27 mouse cellular contexts compared by ENCODE assay signal in genomic region chrX:142729482-142729881, GRCm38 (mm10).
"Had no signal": no experiment of that assay in that cellular context is flagged by ENCODE, and none has a peak within 500 bp of the region (broad histone marks: within the 10 kb centered on the region; RNA-seq: fewer than 3 reads in every experiment).

No protein-coding gene starts in this region.

- H3K27me3 ChIP-seq: heart, embryonic 13.5 days; heart, embryonic 15.5 days; limb, embryonic 15.5 days; liver, embryonic 12.5 days had no signal

- H3K9ac ChIP-seq: heart, embryonic 13.5 days; heart, embryonic 15.5 days; hindbrain, embryonic 12.5 days; hindbrain, embryonic 14.5 days; kidney, embryonic 15.5 days; limb, embryonic 13.5 days; limb, embryonic 15.5 days; liver, embryonic 12.5 days; liver, embryonic 14.5 days had no signal

- H3K4me2 ChIP-seq: heart, embryonic 13.5 days; heart, embryonic 15.5 days; hindbrain, embryonic 12.5 days; hindbrain, embryonic 14.5 days; kidney, embryonic 15.5 days; limb, embryonic 13.5 days; limb, embryonic 15.5 days; liver, embryonic 12.5 days had no signal

- ATAC-seq: hindbrain, embryonic 16.5 days; inflammation-experienced regulatory T-cells, adult 6 months; liver, embryonic 12.5 days had no signal

- DNase-seq: gastrocnemius, adult 2 months; gastrocnemius, postnatal 10 days; gastrocnemius, postnatal 25 days; heart, adult 18-20 months; heart, postnatal 14 days; heart, postnatal 36 days; kidney, adult 11 months; kidney, adult 2 months; kidney, adult 9 months; kidney, postnatal 14 days; kidney, postnatal 36 days; layer of hippocampus, adult 9-11 months; layer of hippocampus, postnatal 36 days; left cerebral cortex, postnatal 4 days had no signal

- H3K36me3 ChIP-seq: heart, embryonic 10.5 days; heart, embryonic 15.5 days; hindbrain, embryonic 12.5 days; kidney, embryonic 15.5 days; limb, embryonic 15.5 days had no signal

- H3K27ac ChIP-seq: gastrocnemius, adult 2 months; heart, embryonic 10.5 days; heart, embryonic 13.5 days; heart, embryonic 15.5 days; hindbrain, embryonic 12.5 days; hindbrain, embryonic 14.5 days; kidney, embryonic 15.5 days; kidney, postnatal 0 days; limb, embryonic 13.5 days; limb, embryonic 15.5 days; liver, embryonic 12.5 days; liver, embryonic 14.5 days had no signal

- H3K4me3 ChIP-seq: gastrocnemius, adult 2 months; heart, embryonic 10.5 days; heart, embryonic 13.5 days; heart, embryonic 15.5 days; hindbrain, embryonic 12.5 days; kidney, embryonic 15.5 days; limb, embryonic 13.5 days; limb, embryonic 15.5 days; liver, embryonic 12.5 days had no signal

- H3K9me3 ChIP-seq: heart, embryonic 10.5 days; heart, embryonic 13.5 days; heart, embryonic 15.5 days; hindbrain, embryonic 12.5 days; kidney, embryonic 15.5 days; limb, embryonic 13.5 days; limb, embryonic 15.5 days; liver, embryonic 12.5 days had no signal

- H3K4me1 ChIP-seq: hindbrain, embryonic 12.5 days; limb, embryonic 13.5 days; limb, embryonic 15.5 days had no signal
